Mouse (Mus musculus): ENCODE measurements around the gene Tbc1d24. TPM values are rescaled to one million over a fixed set of nuclear protein-coding genes. Genes with fewer than 3 reads are reported as not detected.

Tbc1d24 gene
- total and polyA plus RNA-seq, 3 experiments = 4.2 to 6.6 (median 4.5) TPM

DNA sequence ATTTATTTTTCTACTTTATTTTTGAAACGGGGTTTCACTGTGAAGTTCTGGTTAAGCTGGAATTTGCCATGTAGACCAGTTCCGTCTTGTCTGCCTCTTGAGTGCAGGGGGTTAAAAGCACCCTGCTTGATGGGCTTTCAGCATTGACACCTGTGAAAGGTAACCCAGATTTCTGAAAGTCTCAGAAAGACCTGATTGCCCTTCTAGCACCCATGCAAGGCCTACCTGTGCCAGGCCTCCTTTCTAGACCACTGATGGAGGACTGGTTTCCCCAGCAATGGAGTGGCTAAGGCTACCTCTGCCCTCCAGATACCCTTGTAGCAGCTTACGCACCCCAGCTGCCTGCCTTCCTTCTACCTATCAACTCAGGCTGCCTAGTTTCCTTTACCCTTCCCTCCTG, 35.2 kb downstream of the Tbc1d24 start:
- Histone ChIP-seq H3K9ac (ENCODE audit: insufficient read depth, low read depth) (peak overlapping the region; percentile 83; the same call in 1 of the 2 replicates), H3K9me3 (replicated peaks; ENCODE audit: low read length) (no peaks in the 10 kb centered on the region), H3K36me3 (replicated peaks in 1 of 2; ENCODE audit: control insufficient read depth in 1 of 2, insufficient read depth in 1 of 2, low read length in 1 of 2) (peaks cover 19 to 25% of the 10 kb centered on the region in 2 experiments), H3K4me3 (replicated peaks in 1 of 3; ENCODE audit: low read depth in 2 of 3, low read length in 2 of 3, poor library complexity in 1 of 3) (peak overlapping the region; percentile 78 to 96 (median 84)), H3K79me2 (replicated peaks; ENCODE audit: control insufficient read depth, extremely low read depth, insufficient read depth, poor library complexity, severe bottlenecking) (peaks cover 26% of the 10 kb centered on the region), H3K27ac (ENCODE audit: insufficient read depth, low read depth) (no peak overlapping the region), H3K4me1 (ENCODE audit: control insufficient read depth in 1 of 2, insufficient read depth in 2 of 2) (peaks cover 17 to 58% of the 10 kb centered on the region in 2 experiments), H3K27me3 (replicated peaks) (no peaks in the 10 kb centered on the region), H3K4me2 (ENCODE audit: insufficient read depth, low read depth, poor library complexity, severe bottlenecking) (peak overlapping the region; percentile 53; the same call in 1 of the 2 replicates)
- in situ Hi-C loops (cut with MboI; ENCODE audit: low pct_ligation_motif_present, low pct_unique_long_range_greater_than_20kb, low sequenced_read_pairs) (no loop called here), dilution Hi-C loops (cut with MboI; ENCODE audit: extremely low pct_ligation_motif_present, extremely low pct_unique_long_range_greater_than_20kb, low sequenced_read_pairs) (no loop called here)
- no peak for DNase-seq (ENCODE audit: extremely low read depth)
- TF ChIP-seq NRF1 (IDR thresholded peaks at IDR 0.05; ENCODE audit: low read depth, low read length) = no peak
- TF ChIP-seq MYC (IDR thresholded peaks at IDR 0.05; ENCODE audit: low read depth, low read length) = no peak
- no peak for TF ChIP-seq GABPA (IDR thresholded peaks at IDR 0.05; ENCODE audit: insufficient replicate concordance, low read depth, low read length)
- TF ChIP-seq BHLHE40 (IDR thresholded peaks at IDR 0.05; ENCODE audit: low read depth, low read length) = no peak
- no peak for TF ChIP-seq NELFE (IDR thresholded peaks at IDR 0.05; ENCODE audit: low read depth, low read length)
- no peak for TF ChIP-seq TBP (conservative IDR thresholded peaks at IDR 0.05; ENCODE audit: low read depth, low read length)
- no peak for TF ChIP-seq MAZ (IDR thresholded peaks at IDR 0.05; ENCODE audit: low read depth, low read length)
- no peak for TF ChIP-seq MXI1 (IDR thresholded peaks at IDR 0.05; ENCODE audit: low read depth, low read length)
- no peak for TF ChIP-seq EP300 (IDR thresholded peaks at IDR 0.05; ENCODE audit: low read length)
- no peak for TF ChIP-seq HCFC1 (IDR thresholded peaks at IDR 0.05; ENCODE audit: low read depth, low read length)
- TF ChIP-seq ZC3H11A (IDR thresholded peaks at IDR 0.05; ENCODE audit: low read depth, low read length) = no peak
- no peak for TF ChIP-seq ELF1 (IDR thresholded peaks at IDR 0.05; ENCODE audit: low read depth, low read length)

DNA sequence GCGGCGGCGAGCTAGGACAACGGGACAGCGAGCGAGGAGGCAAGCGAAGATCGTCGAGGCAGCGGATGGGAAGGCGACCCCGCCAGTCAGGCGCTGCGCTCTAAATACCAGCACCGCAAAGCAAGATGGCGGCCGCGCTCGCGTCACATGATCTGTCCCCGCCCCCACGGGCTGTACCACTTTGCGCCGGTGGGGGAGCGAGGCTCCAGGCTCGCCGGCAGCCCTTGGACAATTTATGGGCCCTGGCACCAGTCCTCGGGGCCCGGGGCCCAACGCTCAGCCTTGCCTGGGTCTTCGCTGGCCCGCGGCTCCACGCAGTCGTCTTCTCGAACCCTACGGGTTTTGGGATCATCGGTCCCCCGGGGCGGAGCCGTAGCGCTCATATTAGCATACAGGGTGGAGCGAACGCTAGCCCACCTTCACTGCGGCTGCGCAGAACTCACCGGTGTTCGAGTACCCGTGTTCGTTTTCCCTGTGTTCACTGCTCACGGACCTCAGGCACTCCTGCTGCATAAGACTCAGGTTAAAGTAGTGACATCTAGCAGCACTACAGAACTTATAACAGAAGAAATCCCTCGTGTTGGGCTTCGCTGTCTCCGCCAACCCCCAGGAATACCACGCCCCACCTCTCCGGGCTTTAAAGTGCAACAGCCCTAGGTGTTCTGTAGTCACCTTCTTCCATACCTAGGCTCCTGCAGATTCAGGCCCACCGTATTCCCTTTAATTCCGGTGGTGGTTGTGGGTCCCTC, 35.9 kb downstream of the Tbc1d24 start, which contains the start of gene Atp6v0c:
Gene Atp6v0c, minus strand, starts transcription at position 386 of the 749 bp plus-strand sequence.
- Histone ChIP-seq H3K36me3 (replicated peaks in 1 of 2; ENCODE audit: control insufficient read depth in 1 of 2, insufficient read depth in 1 of 2, low read length in 1 of 2) (peaks cover 25 to 32% of the 10 kb centered on the region in 2 experiments), H3K79me2 (replicated peaks; ENCODE audit: control insufficient read depth, extremely low read depth, insufficient read depth, poor library complexity, severe bottlenecking) (peaks cover 26% of the 10 kb centered on the region), H3K27ac (ENCODE audit: insufficient read depth, low read depth) (peak within 1 kb of the TSS; percentile 87), H3K9ac (ENCODE audit: insufficient read depth, low read depth) (peak within 1 kb of the TSS; percentile 83), H3K27me3 (replicated peaks) (no peaks in the 10 kb centered on the region), H3K9me3 (replicated peaks; ENCODE audit: low read length) (no peaks in the 10 kb centered on the region), H3K4me2 (ENCODE audit: insufficient read depth, low read depth, poor library complexity, severe bottlenecking) (peak within 1 kb of the TSS; percentile 75), H3K4me1 (ENCODE audit: control insufficient read depth in 1 of 2, insufficient read depth in 2 of 2) (peaks cover 17 to 59% of the 10 kb centered on the region in 2 experiments), H3K4me3 (replicated peaks in 1 of 3; ENCODE audit: low read depth in 2 of 3, low read length in 2 of 3, poor library complexity in 1 of 3) (peak within 1 kb of the TSS; percentile 78 to 96 (median 84))
- dilution Hi-C loops (cut with MboI; ENCODE audit: extremely low pct_ligation_motif_present, extremely low pct_unique_long_range_greater_than_20kb, low sequenced_read_pairs) (no loop called here), in situ Hi-C loops (cut with MboI; ENCODE audit: low pct_ligation_motif_present, low pct_unique_long_range_greater_than_20kb, low sequenced_read_pairs) (loop anchor here (5.0 kb wide), 1 partner anchor 128 kb away; no protein-coding TSS in a partner anchor)
- peak; percentile 82 for TF ChIP-seq POLR2A (IDR thresholded peaks at IDR 0.05; ENCODE audit: low read depth, low read length)
- peak; percentile 56 for TF ChIP-seq TBP (conservative IDR thresholded peaks at IDR 0.05; ENCODE audit: low read depth, low read length)
- TF ChIP-seq MXI1 (IDR thresholded peaks at IDR 0.05; ENCODE audit: low read depth, low read length) = peak; percentile 67
- no peak for TF ChIP-seq JUND (conservative IDR thresholded peaks at IDR 0.05; ENCODE audit: low read depth, low read length)
- TF ChIP-seq NELFE (IDR thresholded peaks at IDR 0.05; ENCODE audit: low read depth, low read length) = peak; percentile 78
- peak; percentile 18; the same call in 1 of the 2 replicates for TF ChIP-seq ELF1 (IDR thresholded peaks at IDR 0.05; ENCODE audit: low read depth, low read length)
- no peak for TF ChIP-seq CTCF (conservative IDR thresholded peaks at IDR 0.05 in 1 of 2, IDR thresholded peaks at IDR 0.05 in 1 of 2; ENCODE audit: low read depth in 2 of 2, low read length in 2 of 2)
- TF ChIP-seq JUN (IDR thresholded peaks at IDR 0.05; ENCODE audit: insufficient read depth, low read depth, low read length) = no peak
- TF ChIP-seq CHD1 (IDR thresholded peaks at IDR 0.05; ENCODE audit: low read depth, low read length) = peak; percentile 98
- peak; percentile 91 for TF ChIP-seq NRF1 (IDR thresholded peaks at IDR 0.05; ENCODE audit: low read depth, low read length)
- TF ChIP-seq MAZ (IDR thresholded peaks at IDR 0.05; ENCODE audit: low read depth, low read length) = peak; percentile 30; the same call in 1 of the 2 replicates
- peak; percentile 92 for TF ChIP-seq ZMIZ1 (IDR thresholded peaks at IDR 0.05; ENCODE audit: low read depth, low read length)
- no peak for TF ChIP-seq MAFK (IDR thresholded peaks at IDR 0.05; ENCODE audit: insufficient replicate concordance, low read length)
- TF ChIP-seq MAX (IDR thresholded peaks at IDR 0.05; ENCODE audit: low read length) = peak; percentile 39; the same call in 1 of the 2 replicates
- TF ChIP-seq HCFC1 (IDR thresholded peaks at IDR 0.05; ENCODE audit: low read depth, low read length) = peak; percentile 68
- no peak; the same call in 1 of the 2 replicates for TF ChIP-seq MEF2A (IDR thresholded peaks at IDR 0.05; ENCODE audit: borderline replicate concordance, low read depth, low read length)
- TF ChIP-seq USF1 (IDR thresholded peaks at IDR 0.05; ENCODE audit: low read depth, low read length) = peak; percentile 90
- peak; percentile 19 for TF ChIP-seq TCF12 (IDR thresholded peaks at IDR 0.05; ENCODE audit: low read depth, low read length)
- peak; percentile 76 for TF ChIP-seq USF2 (conservative IDR thresholded peaks at IDR 0.05; ENCODE audit: low read depth, low read length)
- peak; percentile 93 for DNase-seq (ENCODE audit: extremely low read depth)
